Mouse (Mus musculus) liver, embryonic 14.5 days (tissue): Measurements from ENCODE around the gene Avp. TPM values are rescaled to one million over a fixed set of nuclear protein-coding genes. Genes with fewer than 3 reads are reported as not detected.

ENCODE experiments used
- ATAC-seq: fragments of 200-750 bp; cut with Nextera tagmentation; 2 replicates; pipeline ENCODE4 v1.8.0; 2017; ENCODE audit warnings: moderate number of reproducible peaks, mild to moderate bottlenecking, moderate library complexity; ENCODE audit not compliant: insufficient read depth
- DNase-seq, 3 experiments: peaks; one replicate each; pipeline ENCODE4 v3.0.0-alpha.2; 2012 to 2013; ENCODE audit warnings: low read depth in 3 of 3, low spot score in 3 of 3
- H3K27ac ChIP-seq: fragments of 300-500 bp; sonication (generic); 2 replicates; pipeline ENCODE4 v1.5.1; 2014; ENCODE audit warnings: moderate library complexity, mild to moderate bottlenecking, control low read depth, inconsistent platforms
- H3K27me3 ChIP-seq: fragments of 300-500 bp; sonication (generic); 2 replicates; pipeline ENCODE4 v1.6.1; 2014; ENCODE audit warnings: mild to moderate bottlenecking, low read length, moderate library complexity; ENCODE audit not compliant: control insufficient read depth, insufficient read depth
- H3K36me3 ChIP-seq: fragments of 300-500 bp; sonication (generic); replicated peaks from 2 replicates; pipeline ENCODE4 v1.6.1; 2014; ENCODE audit warnings: low read depth; ENCODE audit not compliant: control insufficient read depth, insufficient read depth
- H3K4me1 ChIP-seq, 2 experiments: fragments of 200-500 bp in 1 of 2; fragments of 300-500 bp in 1 of 2; sonication (generic) in 1 of 2; replicated peaks; 2 replicates each; pipeline ENCODE4 v1.6.1; 2012 to 2014; ENCODE audit warnings: antibody characterized with exemption in 1 of 2, inconsistent platforms in 1 of 2, low read length in 1 of 2; ENCODE audit not compliant: control insufficient read depth in 2 of 2, insufficient read depth in 2 of 2
- H3K4me2 ChIP-seq: fragments of 300-500 bp; sonication (generic); 2 replicates; pipeline ENCODE4 v1.6.1; 2014; ENCODE audit warnings: low read depth, mild to moderate bottlenecking, control low read depth, moderate library complexity
- H3K4me3 ChIP-seq, 2 experiments: fragments of 200-500 bp in 1 of 2; fragments of 300-500 bp in 1 of 2; sonication (generic) in 1 of 2; 2 replicates each; pipeline ENCODE4 v1.5.1; 2012 to 2014; ENCODE audit warnings: low read depth in 2 of 2, low read length in 2 of 2, mild to moderate bottlenecking in 2 of 2, control low read depth in 1 of 2, inconsistent platforms in 1 of 2, moderate library complexity in 1 of 2; ENCODE audit not compliant: insufficient read depth in 1 of 2
- H3K9ac ChIP-seq: fragments of 300-500 bp; sonication (generic); replicated peaks from 2 replicates; pipeline ENCODE4 v1.6.1; 2014; ENCODE audit warnings: mild to moderate bottlenecking, control low read depth, moderate library complexity
- H3K9me3 ChIP-seq: fragments of 300-500 bp; sonication (generic); 2 replicates; pipeline ENCODE4 v1.6.1; 2016; ENCODE audit warnings: low read length, mixed read lengths; ENCODE audit not compliant: control insufficient read depth
- CTCF ChIP-seq: IDR thresholded peaks from 2 replicates; pipeline ENCODE4 v1.5.1; 2016; ENCODE audit warnings: antibody characterized with exemption, low read depth, control low read depth
- EP300 ChIP-seq: IDR thresholded peaks from 2 replicates; pipeline ENCODE4 v1.6.1; 2016; ENCODE audit warnings: antibody characterized with exemption, low read depth
- WGBS: fragments of 180-500 bp; shearing (Covaris S2); extraction: QIAGEN DNeasy Blood & Tissue Kit; methylation state at CpG from one replicate; pipeline ENCODE4 v1.1.7; 2014; ENCODE audit not compliant: insufficient replicate concordance; 5-methylcytosine and 5-hydroxymethylcytosine counted together
- polyA plus RNA-seq, 2 experiments: library from polyadenylated mRNA; depleted of rRNA in 1 of 2; stranded (reverse) in 1 of 2; unstranded in 1 of 2; fragments of >200 nt; fragmentation: Nextera tagmentation in 1 of 2; extraction: Ambion mirVana in 1 of 2; gene quantifications; 2 replicates each; pipeline versions ENCODE4 v1.2.1 to v1.2.3; 2012 to 2014

The Avp gene
- polyA plus RNA-seq, 2 experiments, result not detected

- WGBS, result 60% methylated on average over 3 of the region's 3 CpGs
- peaks cover 16% of the 10 kb centered on the region for H3K36me3 ChIP-seq
- peak; percentile 71 for TF ChIP-seq CTCF
- TF ChIP-seq EP300, result no peak
These were observed 30.7 kb upstream of the Avp start for GRCm38 (mm10) chr2:130613091-130613490.

GRCm38 (mm10) chr2:130602195-130602594, 19.8 kb upstream of the Avp start:
- peaks cover 4% of the 10 kb centered on the region; the same call in 1 of the 2 replicates for H3K36me3 ChIP-seq
- no peak for ATAC-seq
- TF ChIP-seq CTCF (no peak), EP300 (no peak)
- H3K4me3 ChIP-seq, result no peak overlapping the region
- no peaks in the 10 kb centered on the region for H3K9me3 ChIP-seq
- H3K4me2 ChIP-seq, result no peak overlapping the region
- no peaks in the 10 kb centered on the region for H3K4me1 ChIP-seq
- H3K27ac ChIP-seq, result no peak overlapping the region
- no peak for DNase-seq
- H3K27me3 ChIP-seq, result no peaks in the 10 kb centered on the region
- WGBS, result 86% methylated on average over 4 of the region's 4 CpGs
- no peak overlapping the region for H3K9ac ChIP-seq

More at GRCm38 (mm10) chr2:130613091-130613490, 30.7 kb upstream of the Avp start:
- H3K4me1 ChIP-seq, result no peaks in the 10 kb centered on the region
- no peaks in the 10 kb centered on the region for H3K9me3 ChIP-seq
- no peak overlapping the region for H3K9ac ChIP-seq
- H3K27ac ChIP-seq, result no peak overlapping the region
- H3K4me3 ChIP-seq, result no peak overlapping the region
- H3K4me2 ChIP-seq, result no peak overlapping the region
- H3K27me3 ChIP-seq, result no peaks in the 10 kb centered on the region
- DNase-seq (no peak), ATAC-seq (no peak)

GRCm38 (mm10) chr2:130598399-130598798, 16.0 kb upstream of the Avp start:
- 68% methylated on average over 3 of the region's 3 CpGs for WGBS
- no peak overlapping the region for H3K27ac ChIP-seq
- H3K36me3 ChIP-seq, result peaks cover 2% of the 10 kb centered on the region
- no peaks in the 10 kb centered on the region for H3K4me1 ChIP-seq
- no peaks in the 10 kb centered on the region for H3K27me3 ChIP-seq
- TF ChIP-seq CTCF (no peak), EP300 (no peak)
- H3K4me3 ChIP-seq, result no peak overlapping the region
- H3K4me2 ChIP-seq, result no peak overlapping the region
- no peak overlapping the region for H3K9ac ChIP-seq
- H3K9me3 ChIP-seq, result no peaks in the 10 kb centered on the region
- no peak for ATAC-seq
- no peak for DNase-seq

GRCm38 (mm10) chr2:130597601-130598010, 15.3 kb upstream of the Avp start:
- DNase-seq, result peak in 1 of 3 experiments; percentile 17
- Histone ChIP-seq H3K4me3 (no peak overlapping the region), H3K4me1 (no peaks in the 10 kb centered on the region), H3K9me3 (no peaks in the 10 kb centered on the region), H3K9ac (no peak overlapping the region), H3K27ac (no peak overlapping the region), H3K27me3 (no peaks in the 10 kb centered on the region), H3K4me2 (no peak overlapping the region), H3K36me3 (no peaks in the 10 kb centered on the region; the same call in none of the 2 replicates)
- 10% methylated on average over 1 of the region's 1 CpGs for WGBS
- no peak for TF ChIP-seq EP300
- peak; percentile 69 for TF ChIP-seq CTCF
- ATAC-seq, result no peak; the same call in 1 of the 2 replicates

GRCm38 (mm10) chr2:130595596-130595995, 13.2 kb upstream of the Avp start:
- TF ChIP-seq CTCF (no peak), EP300 (no peak)
- ATAC-seq, result no peak; the same call in 1 of the 2 replicates
- DNase-seq, result no peak
- 42% methylated on average over 1 of the region's 1 CpGs for WGBS
- Histone ChIP-seq H3K4me2 (no peak overlapping the region), H3K4me1 (no peaks in the 10 kb centered on the region), H3K27me3 (no peaks in the 10 kb centered on the region), H3K27ac (no peak overlapping the region), H3K9me3 (no peaks in the 10 kb centered on the region), H3K9ac (no peak overlapping the region), H3K36me3 (no peaks in the 10 kb centered on the region; the same call in none of the 2 replicates), H3K4me3 (no peak overlapping the region)
